Mouse (Mus musculus) Patski (cell line): Measurements from ENCODE around the gene Hdac5. TPM values are rescaled to one million over a fixed set of nuclear protein-coding genes. Genes with fewer than 3 reads are reported as not detected.

Experiments
- ATAC-seq: fragments of 100-300 bp; one replicate; pipeline ENCODE4 v1.8.0; 2021
- CTCF ChIA-PET: fragments of 350-600 bp; sonication (Branson Sonifier 250); formaldehyde crosslinking; loops from one replicate; lab custom pipeline; 2022; ENCODE audit warnings: inconsistent platforms; lab: Charles Lee
- POLR2A ChIA-PET: fragments of 350-600 bp; sonication (Branson Sonifier 250); formaldehyde crosslinking; loops from one replicate; lab custom pipeline; 2022; ENCODE audit warnings: antibody characterized with exemption, inconsistent platforms; lab: Charles Lee
- DNase-seq: peaks from one replicate; pipeline ENCODE4 v3.0.0-alpha.2; 2011; ENCODE audit warnings: low read depth, low spot score
- H3K27me3 ChIP-seq: fragments of 371-371 bp; one replicate; pipeline ENCODE4 v1.5.1; 2021
- CTCF ChIP-seq: fragments of 100-300 bp; IDR thresholded peaks from one replicate; pipeline ENCODE4 v1.5.1; 2021
- in situ Hi-C: fragments of 300-500 bp; cut with MboI; formaldehyde crosslinking; loops from 3 replicates; pipeline ENCODE4 v1.11.1; 2018; ENCODE audit warnings: low pct_unique_long_range_greater_than_20kb, mixed read lengths
- polyA plus RNA-seq: library from polyadenylated mRNA; unstranded; gene quantifications from one replicate; pipeline ENCODE4 v1.2.3, GENCODE M21; 2021

Gene Hdac5
- polyA plus RNA-seq, 1 experiment from 2014 or later = 63.8 TPM

- in situ Hi-C loops = no loop called here
- peak; percentile 66 for TF ChIP-seq CTCF
- POLR2A ChIA-PET = interaction anchor here (0.6 kb wide), 1 partner anchor 203 kb away, joined by 4 read pairs; no protein-coding TSS in a partner anchor
- H3K27me3 ChIP-seq = no peaks in the 10 kb centered on the region
- CTCF ChIA-PET = no interaction called here
- ATAC-seq (no peak), DNase-seq (no peak)
Measured at GRCm38 (mm10) chr11:102258521-102258920, 28.6 kb upstream of the Hdac5 start.

GRCm38 (mm10) chr11:102258095-102258494 is 28.1 kb upstream of the Hdac5 start:
- H3K27me3 ChIP-seq = no peaks in the 10 kb centered on the region
- TF ChIP-seq CTCF = no peak
- CTCF ChIA-PET = interaction anchor here (1.1 to 3.2 kb wide), 3 partner anchors 9 to 18 kb away, joined by 4 to 10 read pairs (median 4); partner anchors contain the start of gene BC030867
- DNase-seq = no peak
- POLR2A ChIA-PET = interaction anchor here (0.6 kb wide), 1 partner anchor 202 kb away, joined by 4 read pairs; no protein-coding TSS in a partner anchor
- ATAC-seq = no peak
- in situ Hi-C loops = no loop called here

GRCm38 (mm10) chr11:102257514-102257913 is 27.5 kb upstream of the Hdac5 start:
- TF ChIP-seq CTCF = peak; percentile 58
- ATAC-seq = no peak
- POLR2A ChIA-PET = no interaction called here
- CTCF ChIA-PET = interaction anchor here (1.1 to 3.2 kb wide), 4 partner anchors 9 to 28 kb away, joined by 3 to 10 read pairs (median 4); partner anchors contain the start of genes BC030867 and Hdac5
- no peak for DNase-seq
- in situ Hi-C loops = no loop called here
- H3K27me3 ChIP-seq = no peaks in the 10 kb centered on the region

- ATAC-seq (no peak), DNase-seq (no peak)
- POLR2A ChIA-PET = no interaction called here
- no peak for TF ChIP-seq CTCF
- CTCF ChIA-PET = interaction anchor here (1.2 to 3.1 kb wide), 5 partner anchors 10 to 29 kb away, joined by 3 to 15 read pairs (median 4); partner anchors contain the start of gene Hdac5
- in situ Hi-C loops = no loop called here
- no peaks in the 10 kb centered on the region for H3K27me3 ChIP-seq
Measured at GRCm38 (mm10) chr11:102249351-102250090, 19.6 kb upstream of the Hdac5 start.

- DNase-seq (peak; percentile 66), ATAC-seq (no peak)
- POLR2A ChIA-PET = interaction anchor here (0.5 to 0.7 kb wide), 2 partner anchors 87 to 187 kb away, joined by 3 to 5 read pairs; no protein-coding TSS in a partner anchor
- in situ Hi-C loops = no loop called here
- CTCF ChIA-PET = interaction anchor here (0.7 to 3.1 kb wide), 11 partner anchors 9 to 197 kb away, joined by 3 to 15 read pairs (median 4); partner anchors contain the start of gene Hdac5
- TF ChIP-seq CTCF = peak; percentile 90
- no peaks in the 10 kb centered on the region for H3K27me3 ChIP-seq
Measured at GRCm38 (mm10) chr11:102248630-102249230, 18.8 kb upstream of the Hdac5 start, which contains the start of gene BC030867. Gene BC030867 (plus strand): TSS chr11:102248882.

- CTCF ChIA-PET = interaction anchor here (0.7 to 3.1 kb wide), 3 partner anchors 14 to 29 kb away, joined by 3 to 15 read pairs (median 3); no protein-coding TSS in a partner anchor
- POLR2A ChIA-PET = interaction anchor here (0.7 to 1.1 kb wide), 2 partner anchors 76 to 199 kb away, joined by 3 to 6 read pairs; no protein-coding TSS in a partner anchor
- no peaks in the 10 kb centered on the region for H3K27me3 ChIP-seq
- DNase-seq = no peak
- TF ChIP-seq CTCF = peak; percentile 56
- in situ Hi-C loops = no loop called here
- ATAC-seq = no peak
Measured at GRCm38 (mm10) chr11:102246871-102247270, 16.9 kb upstream of the Hdac5 start.

GRCm38 (mm10) chr11:102246273-102246635 is 16.3 kb upstream of the Hdac5 start:
- ChIA-PET CTCF (interaction anchor here (3.1 kb wide), 1 partner anchor 20 kb away, joined by 15 read pairs; no protein-coding TSS in a partner anchor), POLR2A (interaction anchor here (1.1 kb wide), 1 partner anchor 75 kb away, joined by 3 read pairs; no protein-coding TSS in a partner anchor)
- in situ Hi-C loops = no loop called here
- no peaks in the 10 kb centered on the region for H3K27me3 ChIP-seq
- DNase-seq (no peak), ATAC-seq (no peak)
- no peak for TF ChIP-seq CTCF

GRCm38 (mm10) chr11:102245581-102246272 is 15.8 kb upstream of the Hdac5 start:
- no peak for TF ChIP-seq CTCF
- H3K27me3 ChIP-seq = no peaks in the 10 kb centered on the region
- ChIA-PET CTCF (interaction anchor here (1.7 to 3.1 kb wide), 2 partner anchors 21 to 39 kb away, joined by 8 to 15 read pairs; partner anchors contain the start of gene Tmub2), POLR2A (interaction anchor here (1.1 kb wide), 1 partner anchor 75 kb away, joined by 3 read pairs; no protein-coding TSS in a partner anchor)
- ATAC-seq (no peak), DNase-seq (no peak)
- in situ Hi-C loops = no loop called here

GRCm38 (mm10) chr11:102244926-102245449 is 15.0 kb upstream of the Hdac5 start:
- ATAC-seq (peak; percentile 60), DNase-seq (peak; percentile 70)
- POLR2A ChIA-PET = no interaction called here
- no peak for TF ChIP-seq CTCF
- CTCF ChIA-PET = interaction anchor here (1.7 kb wide), 1 partner anchor 40 kb away, joined by 8 read pairs; the partner anchor contains the start of gene Tmub2
- in situ Hi-C loops = no loop called here
- H3K27me3 ChIP-seq = no peaks in the 10 kb centered on the region
